In the genomic region with DNA sequence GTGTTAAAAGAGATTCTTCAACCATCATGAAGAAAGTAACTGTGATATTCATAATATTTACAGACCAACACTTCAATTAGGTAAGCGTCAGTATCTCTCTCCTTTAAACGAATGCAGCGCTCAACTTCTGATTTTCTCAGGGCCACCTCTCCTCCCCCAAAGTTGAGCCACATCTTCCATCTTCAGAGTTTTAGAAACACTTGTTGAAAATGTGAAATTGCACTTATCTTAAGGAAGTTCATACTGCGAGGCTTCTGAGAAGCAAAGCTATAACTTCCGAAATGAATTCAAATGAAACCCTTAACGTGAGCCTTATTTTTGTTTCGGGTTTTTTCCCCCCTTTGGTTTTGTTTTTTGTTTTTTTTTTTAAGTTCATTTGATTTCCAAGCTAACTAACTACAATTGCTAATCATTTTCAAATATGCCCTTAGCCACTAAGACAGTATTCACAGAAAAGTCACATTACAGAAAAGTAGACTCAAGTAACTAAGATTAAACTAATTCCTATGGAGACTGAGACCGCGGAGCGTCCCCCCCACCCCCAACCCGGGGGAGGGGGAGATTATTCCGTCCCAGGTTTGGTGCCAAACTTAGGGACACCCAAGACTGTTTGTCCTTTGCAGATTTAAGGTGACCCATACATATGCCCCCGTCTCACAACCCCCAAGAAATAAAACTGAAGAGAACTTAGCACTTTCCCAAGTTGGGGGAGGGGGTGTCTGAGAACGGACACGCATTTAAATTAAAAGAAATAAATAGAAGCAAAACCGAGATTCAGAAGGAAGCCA, we compare ENCODE assay signal across 9 mouse cellular contexts. TPM values are rescaled to one million over a fixed set of nuclear protein-coding genes. Genes with fewer than 3 reads are reported as not detected.
A peak's percentile ranks its signal among the peaks of the same experiment; 100 is the strongest.
DNase-seq lines count a peak whose midpoint lies in the region; ATAC-seq and TF ChIP-seq lines count a peak whose summit lies in the region.
"Had no signal": no experiment of that assay in that cellular context is flagged by ENCODE, and none has a peak within 500 bp of the region (broad histone marks: within the 10 kb centered on the region; RNA-seq: fewer than 3 reads in every experiment).

No protein-coding gene starts in this region.

- no peak overlapping the region for H3K27ac ChIP-seq in kidney, embryonic 15.5 days
- H3K27ac ChIP-seq in bone marrow macrophage, adult 2 months (ENCODE audit: insufficient read depth, low read depth, low read length), result no peak overlapping the region
- no peak overlapping the region for H3K27ac ChIP-seq in hindbrain, embryonic 11.5 days (ENCODE audit: low read depth, low read length)
- no peak overlapping the region for H3K27ac ChIP-seq in midbrain, embryonic 14.5 days (replicated peaks; ENCODE audit: low read depth, low read length)

- DNase-seq in kidney, postnatal 10 days, result no peak
- DNase-seq in hindbrain, embryonic 11.5 days (ENCODE audit: low spot score), result peak; percentile 54
- DNase-seq in midbrain, embryonic 14.5 days, result no peak
- no peak for DNase-seq in layer of hippocampus, postnatal 10 days (ENCODE audit: low spot score in 2 of 2)
- DNase-seq in cerebellum, postnatal 14 days, result no peak

- peaks cover 9% of the 10 kb centered on the region for H3K4me1 ChIP-seq in kidney, embryonic 15.5 days
- no peaks in the 10 kb centered on the region; the same call in 1 of the 2 replicates for H3K4me1 ChIP-seq in bone marrow macrophage, adult 2 months (ENCODE audit: control insufficient read depth, insufficient read depth, low read length)
- no peaks in the 10 kb centered on the region for H3K4me1 ChIP-seq in hindbrain, embryonic 11.5 days (replicated peaks; ENCODE audit: control insufficient read depth, insufficient read depth, low read length)
- 0 out of 2 replicates have a peak, but pooled peaks cover 6% of the 10 kb centered on the region for H3K4me1 ChIP-seq in midbrain, embryonic 14.5 days (ENCODE audit: control insufficient read depth, insufficient read depth, low read length)

- no peak overlapping the region; the same call in 1 of the 2 replicates for H3K9ac ChIP-seq in kidney, embryonic 15.5 days
- H3K9ac ChIP-seq in hindbrain, embryonic 11.5 days (ENCODE audit: low read depth, low read length), result peak overlapping the region; percentile 38; the same call in 1 of the 2 replicates
- no peak overlapping the region; the same call in 1 of the 2 replicates for H3K9ac ChIP-seq in midbrain, embryonic 14.5 days (replicated peaks; ENCODE audit: low read length)

- TF ChIP-seq POLR2A in bone marrow macrophage, adult 2 months (IDR thresholded peaks at IDR 0.05; ENCODE audit: borderline replicate concordance, low read depth, low read length), result no peak

- no peaks in the 10 kb centered on the region for H3K9me3 ChIP-seq in kidney, embryonic 15.5 days (replicated peaks)
- no peaks in the 10 kb centered on the region for H3K9me3 ChIP-seq in hindbrain, embryonic 11.5 days (ENCODE audit: control insufficient read depth, low read length)
- peaks cover 3% of the 10 kb centered on the region; the same call in 1 of the 2 replicates for H3K9me3 ChIP-seq in midbrain, embryonic 14.5 days (ENCODE audit: control insufficient read depth, low read length)

- H3K27me3 ChIP-seq in kidney, embryonic 15.5 days, result peaks cover 78% of the 10 kb centered on the region
- peaks cover 60% of the 10 kb centered on the region for H3K27me3 ChIP-seq in hindbrain, embryonic 11.5 days (ENCODE audit: control insufficient read depth, insufficient read depth, low read length)
- H3K27me3 ChIP-seq in midbrain, embryonic 14.5 days (ENCODE audit: control insufficient read depth, insufficient read depth, low read length), result peaks cover 67% of the 10 kb centered on the region

- peak overlapping the region; percentile 94 for H3K4me2 ChIP-seq in kidney, embryonic 15.5 days
- peak overlapping the region; percentile 63 for H3K4me2 ChIP-seq in hindbrain, embryonic 11.5 days (replicated peaks; ENCODE audit: low read depth, low read length)
- H3K4me2 ChIP-seq in midbrain, embryonic 14.5 days (ENCODE audit: low read length), result peak overlapping the region; percentile 85

- ATAC-seq in kidney, embryonic 15.5 days (replicated peaks; ENCODE audit: low FRiP score), result no peak
- ATAC-seq in hindbrain, embryonic 11.5 days (ENCODE audit: low FRiP score), result no peak
- ATAC-seq in midbrain, embryonic 14.5 days (ENCODE audit: low FRiP score, low TSS enrichment), result no peak
- no peak for ATAC-seq in erythroid progenitor cell, adult 5-6 weeks (replicated peaks; ENCODE audit: low FRiP score, poor library complexity, severe bottlenecking)

- TF ChIP-seq CTCF in bone marrow macrophage, adult 2 months (IDR thresholded peaks at IDR 0.05; ENCODE audit: low read depth, low read length), result no peak

- WGBS in kidney, embryonic 15.5 days, result 2% methylated on average over 16 of the region's 16 CpGs
- WGBS in hindbrain, embryonic 11.5 days, result 4% methylated on average over 16 of the region's 16 CpGs
- 3% methylated on average over 16 of the region's 16 CpGs for WGBS in midbrain, embryonic 14.5 days

- H3K4me3 ChIP-seq in kidney, embryonic 15.5 days (replicated peaks), result peak overlapping the region; percentile 54
- H3K4me3 ChIP-seq in bone marrow macrophage, adult 2 months (ENCODE audit: insufficient read depth, low read length), result peak overlapping the region; percentile 45
- peak overlapping the region; percentile 37 for H3K4me3 ChIP-seq in hindbrain, embryonic 11.5 days (ENCODE audit: low read depth, low read length)
- H3K4me3 ChIP-seq in midbrain, embryonic 14.5 days (replicated peaks; ENCODE audit: low read depth, low read length), result peak overlapping the region; percentile 39

- H3K36me3 ChIP-seq in kidney, embryonic 15.5 days, result no peaks in the 10 kb centered on the region
- H3K36me3 ChIP-seq in hindbrain, embryonic 11.5 days (ENCODE audit: control insufficient read depth, insufficient read depth, low read length), result no peaks in the 10 kb centered on the region
- H3K36me3 ChIP-seq in midbrain, embryonic 14.5 days (ENCODE audit: control insufficient read depth, insufficient read depth, low read length), result no peaks in the 10 kb centered on the region

RNA-seq across cellular contexts. Expression of a gene that starts 0.7 kb away (rescaled TPM):
- 0.43 and 0.44 TPM in 2 replicates for polyA plus RNA-seq in kidney, embryonic 15.5 days (2015; fragmentation: Nextera tagmentation; extraction: Ambion mirVana)
- polyA plus RNA-seq in bone marrow macrophage, adult 2 months (2012; ENCODE audit: insufficient read depth, insufficient read length, missing spikeins), result not detected in 2 replicates
- 0.11 and 0.60 TPM in 2 replicates for polyA plus RNA-seq in hindbrain, embryonic 11.5 days (2014; fragmentation: Nextera tagmentation; extraction: Ambion mirVana)
- 0.05 TPM in 1 of 2 replicates, not detected in the other for polyA plus RNA-seq in midbrain, embryonic 14.5 days (2014; fragmentation: Nextera tagmentation; extraction: Ambion mirVana)
- total RNA-seq in erythroid progenitor cell, adult 5-6 weeks (2015; ENCODE audit: low replicate concordance), result 19.5 and 21.0 TPM in 2 replicates
- 5.4 and 6.7 TPM in 2 replicates for total RNA-seq in erythroid progenitor cell, adult 5-6 weeks (2017; ENCODE audit: low replicate concordance)
- total RNA-seq in layer of hippocampus, postnatal 10 days (2021), result not detected

RNA-seq across cellular contexts. Expression of a gene that starts 5.8 kb away (rescaled TPM):
- 0.12 and 0.27 TPM in 2 replicates for polyA plus RNA-seq in kidney, embryonic 15.5 days (2015; fragmentation: Nextera tagmentation; extraction: Ambion mirVana)
- polyA plus RNA-seq in bone marrow macrophage, adult 2 months (2012; ENCODE audit: insufficient read depth, insufficient read length, missing spikeins), result not detected in 2 replicates
- 0.21 TPM in 1 of 2 replicates, not detected in the other for polyA plus RNA-seq in hindbrain, embryonic 11.5 days (2014; fragmentation: Nextera tagmentation; extraction: Ambion mirVana)
- polyA plus RNA-seq in midbrain, embryonic 14.5 days (2014; fragmentation: Nextera tagmentation; extraction: Ambion mirVana), result not detected in 2 replicates
- total RNA-seq in erythroid progenitor cell, adult 5-6 weeks (2015; ENCODE audit: low replicate concordance), result 7.5 and 8.3 TPM in 2 replicates
- 3.1 and 13.2 TPM in 2 replicates for total RNA-seq in erythroid progenitor cell, adult 5-6 weeks (2017; ENCODE audit: low replicate concordance)
- not detected for total RNA-seq in layer of hippocampus, postnatal 10 days (2021)

RNA-seq across cellular contexts. Expression of a gene that starts 42.1 kb away (rescaled TPM):
- 59.4 and 61.1 TPM in 2 replicates for polyA plus RNA-seq in kidney, embryonic 15.5 days (2015; fragmentation: Nextera tagmentation; extraction: Ambion mirVana)
- 17.1 and 18.5 TPM in 2 replicates for polyA plus RNA-seq in bone marrow macrophage, adult 2 months (2012; ENCODE audit: insufficient read depth, insufficient read length, missing spikeins)
- polyA plus RNA-seq in hindbrain, embryonic 11.5 days (2014; fragmentation: Nextera tagmentation; extraction: Ambion mirVana), result 10.9 and 12.2 TPM in 2 replicates
- 17.1 and 53.4 TPM in 2 replicates for polyA plus RNA-seq in midbrain, embryonic 14.5 days (2014; fragmentation: Nextera tagmentation; extraction: Ambion mirVana)
- 54.5 and 58.4 TPM in 2 replicates for total RNA-seq in erythroid progenitor cell, adult 5-6 weeks (2015; ENCODE audit: low replicate concordance)
- total RNA-seq in erythroid progenitor cell, adult 5-6 weeks (2017; ENCODE audit: low replicate concordance), result 68.6 and 79.1 TPM in 2 replicates
- total RNA-seq in layer of hippocampus, postnatal 10 days (2021), result 10 to 100 TPM; 53.6 to 56.9 TPM

RNA-seq across cellular contexts. Expression of a gene that starts 53.0 kb away (rescaled TPM):
- polyA plus RNA-seq in kidney, embryonic 15.5 days (2015; fragmentation: Nextera tagmentation; extraction: Ambion mirVana), result not detected in 2 replicates
- not detected in 2 replicates for polyA plus RNA-seq in bone marrow macrophage, adult 2 months (2012; ENCODE audit: insufficient read depth, insufficient read length, missing spikeins)
- not detected in 2 replicates for polyA plus RNA-seq in hindbrain, embryonic 11.5 days (2014; fragmentation: Nextera tagmentation; extraction: Ambion mirVana)
- not detected in 2 replicates for polyA plus RNA-seq in midbrain, embryonic 14.5 days (2014; fragmentation: Nextera tagmentation; extraction: Ambion mirVana)
- total RNA-seq in erythroid progenitor cell, adult 5-6 weeks (2015; ENCODE audit: low replicate concordance), result not detected in 2 replicates
- total RNA-seq in erythroid progenitor cell, adult 5-6 weeks (2017; ENCODE audit: low replicate concordance), result not detected in 2 replicates
- not detected for total RNA-seq in layer of hippocampus, postnatal 10 days (2021)
- total RNA-seq: neutrophil, adult 5-6 weeks had no signal
